Mouse (Mus musculus): ENCODE measurements at regions not wholly inside any gene's neighbourhood (a gene's known extent, or its start where the extent isn't known, plus 50 kb on each side); places are given as distances from the start of the nearest gene placed in this dataset.

- Histone ChIP-seq H3K4me3 (ENCODE audit: low read length) (no peak overlapping the region), H3K27ac (no peak overlapping the region), H3K4me1 (ENCODE audit: insufficient read depth, low read length) (no peaks in the 10 kb centered on the region), H3K9ac (replicated peaks; ENCODE audit: low read length) (no peak overlapping the region), H3K36me3 (ENCODE audit: insufficient read depth, low read length) (no peaks in the 10 kb centered on the region), H3K4me2 (ENCODE audit: low read depth, low read length) (no peak overlapping the region), H3K9me3 (ENCODE audit: low read length) (no peaks in the 10 kb centered on the region), H3K27me3 (ENCODE audit: insufficient read depth, low read length) (no peaks in the 10 kb centered on the region)
- DNase-seq (ENCODE audit: low spot score): peak; percentile 2
- 89% methylated on average over 2 of the region's 2 CpGs for WGBS
- no peak for TF ChIP-seq CTCF (IDR thresholded peaks at IDR 0.05; ENCODE audit: low read depth)
- 0 out of 2 replicates have a peak, but pooled peaks have one; percentile 32 for ATAC-seq
Observed at GRCm38 (mm10) chr1:45723369-45723768, 71.6 kb upstream of the Wdr75 start.

GRCm38 (mm10) chr1:45732958-45733357 lies 62.0 kb upstream of the Wdr75 start:
- DNase-seq (ENCODE audit: low spot score): no peak
- no peak overlapping the region for H3K27ac ChIP-seq
- TF ChIP-seq CTCF (IDR thresholded peaks at IDR 0.05; ENCODE audit: low read depth): no peak
- H3K27me3 ChIP-seq (ENCODE audit: insufficient read depth, low read length): no peaks in the 10 kb centered on the region
- H3K36me3 ChIP-seq (ENCODE audit: insufficient read depth, low read length): no peaks in the 10 kb centered on the region
- no peak for ATAC-seq
- H3K4me3 ChIP-seq (ENCODE audit: low read length): no peak overlapping the region
- peaks cover 6% of the 10 kb centered on the region for H3K9me3 ChIP-seq (ENCODE audit: low read length)
- no peak overlapping the region for H3K4me2 ChIP-seq (ENCODE audit: low read depth, low read length)
- no peaks in the 10 kb centered on the region for H3K4me1 ChIP-seq (ENCODE audit: insufficient read depth, low read length)
- H3K9ac ChIP-seq (replicated peaks; ENCODE audit: low read length): no peak overlapping the region
- 94% methylated on average over 3 of the region's 3 CpGs for WGBS

- H3K36me3 ChIP-seq (ENCODE audit: insufficient read depth, low read length): no peaks in the 10 kb centered on the region
- TF ChIP-seq CTCF (IDR thresholded peaks at IDR 0.05; ENCODE audit: low read depth): no peak
- H3K4me3 ChIP-seq (ENCODE audit: low read length): no peak overlapping the region
- WGBS: 82% methylated on average over 1 of the region's 1 CpGs
- H3K9me3 ChIP-seq (ENCODE audit: low read length): 0 out of 2 replicates have a peak, but pooled peaks cover 6% of the 10 kb centered on the region
- DNase-seq (ENCODE audit: low spot score) (no peak), ATAC-seq (no peak)
- H3K4me2 ChIP-seq (ENCODE audit: low read depth, low read length): no peak overlapping the region
- no peaks in the 10 kb centered on the region for H3K4me1 ChIP-seq (ENCODE audit: insufficient read depth, low read length)
- no peak overlapping the region for H3K27ac ChIP-seq
- no peaks in the 10 kb centered on the region for H3K27me3 ChIP-seq (ENCODE audit: insufficient read depth, low read length)
- no peak overlapping the region for H3K9ac ChIP-seq (replicated peaks; ENCODE audit: low read length)
Observed at GRCm38 (mm10) chr1:45745136-45745535, 49.8 kb upstream of the Wdr75 start.

Data from hindbrain, postnatal 0 days (tissue).